Mouse (Mus musculus) yolk sac, embryonic 10.5 days (tissue): ENCODE data around the gene Pde6g.
"Not testable (repeated sequence)": the region's sequence is repeated elsewhere in the genome, so short reads cannot be mapped to it uniquely, and the experiment has no call there.

ENCODE experiments used
- DNase-seq: peaks from one replicate; pipeline ENCODE4 v3.0.0-alpha.2; 2017; ENCODE audit warnings: low spot score

Pde6g gene

DNA sequence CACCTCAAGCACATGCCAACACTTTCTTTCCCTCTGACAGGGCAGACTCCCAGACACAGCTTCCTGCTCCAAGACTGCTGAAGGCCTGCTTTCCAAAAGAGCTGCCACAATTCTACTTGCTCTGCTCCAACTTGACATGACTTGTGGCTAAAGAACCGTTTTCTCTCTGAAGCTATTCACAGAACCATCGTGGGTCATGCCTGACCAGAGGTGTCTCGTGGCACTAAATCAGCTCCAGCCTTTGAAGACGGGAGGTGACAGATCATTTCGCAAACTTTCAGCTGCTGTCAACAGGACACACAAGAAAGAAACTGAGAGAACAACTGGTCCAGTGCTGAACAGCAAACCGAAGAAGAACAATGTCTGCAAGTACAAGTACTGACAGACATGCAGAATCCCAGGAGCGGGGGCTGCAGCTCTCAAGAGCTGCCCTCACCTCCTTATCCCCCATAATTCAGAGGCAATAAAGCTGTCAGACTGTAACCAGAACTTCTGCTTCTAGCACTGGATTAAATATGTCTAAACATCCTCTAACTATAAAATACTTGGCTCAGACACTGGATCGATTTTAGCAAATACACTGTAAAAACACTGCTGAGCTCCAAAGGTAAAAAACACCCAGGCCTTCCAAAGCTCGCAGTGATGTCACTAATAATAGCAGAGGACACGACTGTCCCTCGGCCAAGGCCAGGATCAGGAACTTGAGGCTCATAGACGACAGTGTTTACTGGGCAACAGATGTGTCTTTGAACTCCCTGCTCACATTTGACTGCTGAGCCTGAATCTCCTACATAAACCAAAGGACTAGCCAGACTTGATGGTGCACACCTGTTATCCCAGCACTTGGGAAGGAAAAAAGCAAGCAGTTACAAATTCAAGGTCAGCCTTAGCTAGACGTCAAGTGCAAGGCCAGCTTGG lies 30.4 kb downstream of the Pde6g start:
- no peak for DNase-seq

- no peak for DNase-seq
Observed at GRCm38 (mm10) chr11:120418592-120418991, 34.7 kb downstream of the Pde6g start.

- no peak for DNase-seq
Observed at GRCm38 (mm10) chr11:120417852-120418251, 35.4 kb downstream of the Pde6g start.

DNA sequence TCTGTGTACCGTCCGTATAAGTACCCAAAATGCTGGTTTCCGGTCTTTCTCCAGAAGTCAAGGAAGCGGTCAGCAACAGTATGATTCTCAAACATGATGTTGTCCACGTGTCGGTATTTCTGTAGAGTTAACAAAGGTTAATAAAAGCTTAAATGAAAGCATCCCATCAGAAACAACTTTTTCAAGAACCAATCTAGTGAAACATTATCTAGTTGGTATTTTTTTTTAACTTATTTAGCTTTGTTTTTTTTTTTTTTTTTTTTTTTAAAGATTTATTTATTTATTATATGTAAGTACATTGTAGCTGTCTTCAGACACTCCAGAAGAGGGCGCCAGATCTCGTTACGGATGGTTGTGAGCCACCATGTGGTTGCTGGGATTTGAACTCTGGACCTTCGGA lies 39.7 kb downstream of the Pde6g start:
- DNase-seq, result not testable (repeated sequence)

GRCm38 (mm10) chr11:120406445-120406844 lies 46.9 kb downstream of the Pde6g start:
- no peak for DNase-seq

GRCm38 (mm10) chr11:120405867-120406266 lies 47.4 kb downstream of the Pde6g start:
- DNase-seq, result no peak

- DNase-seq, result no peak
Observed at GRCm38 (mm10) chr11:120404814-120405213, 48.5 kb downstream of the Pde6g start.

DNA sequence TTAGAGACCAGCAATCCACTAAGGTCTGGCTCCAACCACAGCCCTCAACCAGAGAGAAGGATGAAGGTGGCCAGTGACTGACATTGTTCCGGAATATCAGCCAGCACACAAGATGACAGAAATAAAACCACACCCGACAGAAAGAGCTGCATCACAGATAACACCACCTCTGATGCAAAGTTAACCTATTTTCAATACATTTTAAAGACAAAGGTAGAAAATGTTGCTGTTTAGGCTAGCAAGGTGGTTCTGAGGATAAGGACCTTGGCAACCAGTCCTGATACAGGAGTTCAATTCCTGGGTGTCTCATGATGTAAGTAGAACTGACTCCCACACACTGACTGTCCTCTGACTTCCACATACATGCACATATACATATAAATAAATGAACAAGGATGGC lies 54.0 kb downstream of the Pde6g start:
- DNase-seq, result no peak
